Mouse (Mus musculus) heart, adult 2 months (tissue): ENCODE measurements at regions not wholly inside any gene's neighbourhood (a gene's known extent, or its start where the extent isn't known, plus 50 kb on each side); places are given as distances from the start of the nearest gene placed in this dataset.
A peak's percentile ranks its signal among the peaks of the same experiment; 100 is the strongest.

Experiments
- DNase-seq, 2 experiments: peaks; one replicate each; pipeline ENCODE4 v3.0.0; 2021
- H3K27ac ChIP-seq: fragments of 200-600 bp; 2 replicates; pipeline ENCODE4 v1.8.1; 2022
- H3K27me3 ChIP-seq: fragments of 200-500 bp; 2 replicates; pipeline ENCODE4 v1.6.1; 2012; ENCODE audit warnings: mild to moderate bottlenecking, low read length, inconsistent platforms, mixed read lengths; ENCODE audit not compliant: control insufficient read depth, insufficient read depth
- H3K36me3 ChIP-seq: fragments of 200-500 bp; 2 replicates; pipeline ENCODE4 v1.6.1; 2012; ENCODE audit warnings: low read length, inconsistent platforms; ENCODE audit not compliant: control insufficient read depth, insufficient read depth
- H3K4me1 ChIP-seq: fragments of 200-500 bp; 2 replicates; pipeline ENCODE4 v1.6.1; 2011; ENCODE audit warnings: low read length; ENCODE audit not compliant: control insufficient read depth, insufficient read depth
- H3K4me3 ChIP-seq: fragments of 200-600 bp; 2 replicates; pipeline ENCODE4 v1.8.1; 2022
- H3K79me2 ChIP-seq: fragments of 200-500 bp; replicated peaks from 2 replicates; pipeline ENCODE4 v1.6.1; 2012; ENCODE audit warnings: mild to moderate bottlenecking, inconsistent platforms, low read length, moderate library complexity, mixed read lengths; ENCODE audit not compliant: control insufficient read depth, insufficient read depth
- H3K9ac ChIP-seq: fragments of 200-500 bp; 2 replicates; pipeline ENCODE4 v1.6.1; 2012; ENCODE audit warnings: low read depth, mild to moderate bottlenecking, control low read depth, inconsistent platforms, low read length, mixed read lengths
- CTCF ChIP-seq: fragments of 200-600 bp; IDR thresholded peaks from 2 replicates; pipeline ENCODE4 v1.8.1; 2022; ENCODE audit warnings: antibody characterized with exemption, mild to moderate bottlenecking, moderate library complexity
- EP300 ChIP-seq: fragments of 200-500 bp; IDR thresholded peaks from 2 replicates; pipeline ENCODE4 v1.6.1; 2011; ENCODE audit warnings: low read depth, low read length, control low read depth; ENCODE audit not compliant: insufficient read depth
- POLR2A ChIP-seq: fragments of 200-500 bp; IDR thresholded peaks from 2 replicates; pipeline ENCODE4 v1.6.1; 2011; ENCODE audit warnings: mild to moderate bottlenecking, low read depth, low read length, control low read depth; ENCODE audit not compliant: insufficient read depth
- WGBS: fragments of 180-500 bp; shearing (Covaris S2); methylation state at CpG from one replicate; pipeline ENCODE4 v1.1.7; 2018; 5-methylcytosine and 5-hydroxymethylcytosine counted together
- intact Hi-C: fragments of 180-260 bp; cut with DNase I; formaldehyde crosslinking; loops from one replicate; pipeline ENCODE4 v1.15.1; 2025

GRCm38 (mm10) chr2:128365004-128365403 is 226.0 kb upstream of the Spdye4c start:
- no peak overlapping the region for H3K4me3 ChIP-seq
- no peak overlapping the region for H3K9ac ChIP-seq
- no peak for DNase-seq
- 30% methylated on average over 3 of the region's 3 CpGs for WGBS
- H3K4me1 ChIP-seq = peaks cover 10% of the 10 kb centered on the region
- H3K36me3 ChIP-seq = no peaks in the 10 kb centered on the region
- TF ChIP-seq EP300 (no peak), POLR2A (no peak), CTCF (no peak)
- H3K27me3 ChIP-seq = no peaks in the 10 kb centered on the region
- no peaks in the 10 kb centered on the region for H3K79me2 ChIP-seq
- intact Hi-C loops = no loop called here
- no peak overlapping the region for H3K27ac ChIP-seq

DNA sequence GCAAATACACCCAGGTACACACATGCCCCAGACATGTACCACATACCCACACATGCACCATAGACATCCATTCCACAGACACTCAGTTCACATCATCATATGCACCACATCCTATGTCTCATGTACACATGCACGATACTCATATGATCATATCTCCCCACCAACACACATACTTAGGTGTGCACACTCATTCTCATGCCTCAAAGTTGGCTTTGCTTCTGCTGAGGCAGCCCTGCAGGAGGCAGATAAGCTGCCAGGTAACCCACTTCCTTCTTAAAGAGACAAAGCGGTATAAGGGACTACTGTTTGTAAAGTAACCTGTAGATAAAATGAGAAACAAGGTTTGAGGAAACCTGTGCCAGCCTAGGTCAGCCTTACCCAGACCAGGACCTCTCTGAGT is 225.2 kb upstream of the Spdye4c start:
- intact Hi-C loops = no loop called here
- no peak for TF ChIP-seq CTCF
- TF ChIP-seq POLR2A = no peak
- no peak for TF ChIP-seq EP300
- Histone ChIP-seq H3K27me3 (no peaks in the 10 kb centered on the region), H3K79me2 (no peaks in the 10 kb centered on the region), H3K4me3 (no peak overlapping the region), H3K9ac (no peak overlapping the region), H3K27ac (no peak overlapping the region), H3K36me3 (no peaks in the 10 kb centered on the region), H3K4me1 (peaks cover 8% of the 10 kb centered on the region)
- 92% methylated on average over 2 of the region's 2 CpGs for WGBS
- no peak for DNase-seq

DNA sequence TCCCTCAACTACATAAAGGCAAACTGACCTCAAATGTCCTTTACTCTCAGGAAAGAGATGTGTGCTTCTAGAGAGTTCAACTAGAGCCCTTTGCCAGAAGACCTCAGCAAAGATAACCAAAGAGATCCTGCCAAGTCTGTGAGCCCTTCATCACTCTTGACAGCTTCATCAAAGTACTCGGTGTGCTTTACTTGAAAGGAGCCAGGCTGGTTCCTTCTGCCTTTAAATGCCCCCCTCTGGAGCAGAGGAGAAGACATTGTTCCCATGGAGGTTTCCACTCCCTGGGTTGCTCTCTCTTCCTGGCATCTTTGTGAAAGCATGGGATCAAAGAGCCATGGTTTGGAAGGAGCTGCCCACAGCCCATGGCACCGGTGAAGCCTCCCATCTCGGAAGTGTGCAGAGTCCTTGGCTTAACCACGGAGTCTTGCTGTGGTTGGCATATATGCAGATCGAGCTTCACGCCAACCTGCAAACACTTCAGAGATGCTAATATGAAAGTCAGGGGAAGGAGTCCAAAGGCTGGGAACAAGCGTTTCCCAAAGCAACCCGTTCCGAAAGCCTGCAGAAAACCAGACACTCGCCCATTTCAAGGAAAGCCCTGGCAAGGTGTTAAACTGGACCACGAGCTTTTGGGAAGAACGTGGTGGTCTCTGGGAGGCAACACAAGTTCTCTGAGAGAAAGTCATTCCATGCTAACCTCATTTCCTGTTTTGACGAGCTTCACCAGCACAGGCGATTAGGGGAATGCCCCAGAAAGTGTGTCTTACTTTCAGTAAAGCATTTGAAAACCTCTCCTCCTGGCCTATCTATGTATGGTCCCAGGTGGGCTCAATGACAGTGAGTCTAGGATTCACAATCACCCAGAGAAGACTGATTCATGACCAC is 223.5 kb upstream of the Spdye4c start:
- H3K27me3 ChIP-seq = no peaks in the 10 kb centered on the region
- 78% methylated on average over 14 of the region's 14 CpGs for WGBS
- peaks cover 4% of the 10 kb centered on the region for H3K4me1 ChIP-seq
- no peaks in the 10 kb centered on the region for H3K79me2 ChIP-seq
- H3K36me3 ChIP-seq = no peaks in the 10 kb centered on the region
- no peak overlapping the region for H3K9ac ChIP-seq
- no peak for DNase-seq
- TF ChIP-seq CTCF (no peak), POLR2A (no peak), EP300 (no peak)
- intact Hi-C loops = no loop called here
- H3K27ac ChIP-seq = no peak overlapping the region
- H3K4me3 ChIP-seq = no peak overlapping the region

- H3K27ac ChIP-seq = no peak overlapping the region
Measured at GRCm38 (mm10) chr2:128368534-128369273, 222.3 kb upstream of the Spdye4c start.

GRCm38 (mm10) chr2:128370821-128371220 is 220.2 kb upstream of the Spdye4c start:
- Histone ChIP-seq H3K4me1 (peaks cover 8% of the 10 kb centered on the region), H3K27me3 (no peaks in the 10 kb centered on the region), H3K9ac (no peak overlapping the region), H3K27ac (no peak overlapping the region), H3K36me3 (no peaks in the 10 kb centered on the region), H3K4me3 (no peak overlapping the region), H3K79me2 (no peaks in the 10 kb centered on the region)
- DNase-seq = peak in 1 of 2 experiments; percentile 15
- intact Hi-C loops = no loop called here
- no peak for TF ChIP-seq POLR2A
- no peak for TF ChIP-seq CTCF
- no peak for TF ChIP-seq EP300
- WGBS = 35% methylated on average over 10 of the region's 10 CpGs

More at GRCm38 (mm10) chr2:128368534-128369273, 222.3 kb upstream of the Spdye4c start:
- Histone ChIP-seq H3K27me3 (no peaks in the 10 kb centered on the region), H3K4me1 (peaks cover 7% of the 10 kb centered on the region), H3K36me3 (no peaks in the 10 kb centered on the region), H3K4me3 (no peak overlapping the region), H3K79me2 (no peaks in the 10 kb centered on the region), H3K9ac (no peak overlapping the region)
- intact Hi-C loops = no loop called here
- TF ChIP-seq CTCF (peak; percentile 56), POLR2A (no peak)
- DNase-seq = peak in 1 of 2 experiments; percentile 5
- 77% methylated on average over 7 of the region's 7 CpGs for WGBS

DNA sequence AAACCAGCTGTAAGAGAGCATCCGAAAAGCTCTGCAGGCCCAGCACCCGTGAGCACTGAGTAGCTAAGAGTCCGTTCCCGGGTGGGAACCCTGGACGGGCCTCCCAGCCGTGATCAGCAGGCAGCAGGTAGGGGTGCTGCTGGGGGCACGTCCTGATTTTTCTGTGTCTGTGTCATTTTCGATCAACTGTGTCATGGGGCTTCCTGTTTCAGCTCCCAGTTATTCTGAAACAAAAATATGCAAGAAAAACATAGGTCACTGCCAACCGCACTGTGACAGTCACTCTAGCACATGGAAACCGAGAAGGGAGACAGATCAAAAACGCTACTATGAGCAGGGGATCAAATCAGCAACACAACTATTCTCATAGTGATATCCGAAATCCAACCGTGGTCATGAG is 218.8 kb upstream of the Spdye4c start:
- WGBS = 83% methylated on average over 13 of the region's 13 CpGs

More for the DNA sequence above, 218.8 kb upstream of the Spdye4c start:
- Histone ChIP-seq H3K4me1 (peaks cover 8% of the 10 kb centered on the region), H3K36me3 (no peaks in the 10 kb centered on the region), H3K4me3 (no peak overlapping the region), H3K79me2 (no peaks in the 10 kb centered on the region), H3K27me3 (no peaks in the 10 kb centered on the region), H3K9ac (no peak overlapping the region), H3K27ac (no peak overlapping the region)
- DNase-seq = peak in 1 of 2 experiments; percentile 16
- intact Hi-C loops = no loop called here
- TF ChIP-seq EP300 = no peak
- TF ChIP-seq POLR2A = no peak
- no peak for TF ChIP-seq CTCF
